Mouse (Mus musculus) spleen, embryonic (tissue): ENCODE data around the gene Tfdp1.

Experiments
- CTCF ChIA-PET: fragments of 350-600 bp; sonication (Branson Sonifier 250); formaldehyde crosslinking; loops from one replicate; lab custom pipeline; 2022; lab: Charles Lee

Tfdp1 gene

GRCm38 (mm10) chr8:13353155-13353833 is 14.7 kb downstream of the Tfdp1 start:
- CTCF ChIA-PET: no interaction called here

GRCm38 (mm10) chr8:13353883-13354282 is 15.3 kb downstream of the Tfdp1 start:
- CTCF ChIA-PET: no interaction called here

GRCm38 (mm10) chr8:13356221-13356620 is 17.7 kb downstream of the Tfdp1 start:
- CTCF ChIA-PET: no interaction called here

GRCm38 (mm10) chr8:13356681-13357080 is 18.1 kb downstream of the Tfdp1 start:
- CTCF ChIA-PET: no interaction called here

GRCm38 (mm10) chr8:13360213-13360612 is 21.7 kb downstream of the Tfdp1 start:
- CTCF ChIA-PET: no interaction called here

- CTCF ChIA-PET: no interaction called here
These were observed 23.3 kb downstream of the Tfdp1 start for GRCm38 (mm10) chr8:13361865-13362264.

GRCm38 (mm10) chr8:13373151-13373662 is 34.7 kb downstream of the Tfdp1 start:
- CTCF ChIA-PET: no interaction called here

- CTCF ChIA-PET: no interaction called here
These were observed 43.1 kb downstream of the Tfdp1 start for GRCm38 (mm10) chr8:13381630-13382029.

- CTCF ChIA-PET: no interaction called here
These were observed 44.0 kb downstream of the Tfdp1 start for GRCm38 (mm10) chr8:13382536-13382935.

- CTCF ChIA-PET: no interaction called here
These were observed 44.4 kb downstream of the Tfdp1 start for GRCm38 (mm10) chr8:13382999-13383398.

- CTCF ChIA-PET: no interaction called here
These were observed 47.8 kb downstream of the Tfdp1 start for GRCm38 (mm10) chr8:13386366-13386765.

GRCm38 (mm10) chr8:13387728-13388127 is 49.2 kb downstream of the Tfdp1 start:
- CTCF ChIA-PET: no interaction called here

- CTCF ChIA-PET: no interaction called here
These were observed 50.2 kb downstream of the Tfdp1 start for GRCm38 (mm10) chr8:13388744-13389143.

- CTCF ChIA-PET: no interaction called here
These were observed 55.3 kb downstream of the Tfdp1 start for GRCm38 (mm10) chr8:13393869-13394268.

GRCm38 (mm10) chr8:13396725-13397124 is 58.2 kb downstream of the Tfdp1 start, which contains the start of gene Atp4b:
Gene Atp4b (minus strand): TSS chr8:13396825.
- CTCF ChIA-PET: interaction anchor here (0.6 kb wide), 1 partner anchor 335 kb away, joined by 7 read pairs; no protein-coding TSS in a partner anchor

GRCm38 (mm10) chr8:13403517-13403916 is 65.0 kb downstream of the Tfdp1 start:
- CTCF ChIA-PET: no interaction called here

- CTCF ChIA-PET: no interaction called here
These were observed 66.1 kb downstream of the Tfdp1 start, which contains the start of gene Grk1 for GRCm38 (mm10) chr8:13404666-13405131. Gene Grk1 (plus strand): TSS chr8:13405081.

GRCm38 (mm10) chr8:13406011-13406410 is 67.5 kb downstream of the Tfdp1 start:
- CTCF ChIA-PET: interaction anchor here (0.7 kb wide), 1 partner anchor 15 kb away, joined by 3 read pairs; no protein-coding TSS in a partner anchor

- CTCF ChIA-PET: interaction anchor here (1.0 kb wide), 1 partner anchor 123 kb away, joined by 4 read pairs; no protein-coding TSS in a partner anchor
These were observed 73.0 kb downstream of the Tfdp1 start for GRCm38 (mm10) chr8:13411597-13411996.

GRCm38 (mm10) chr8:13412891-13413558 is 74.5 kb downstream of the Tfdp1 start:
- CTCF ChIA-PET: interaction anchor here (0.7 kb wide), 1 partner anchor 27 kb away, joined by 3 read pairs; no protein-coding TSS in a partner anchor

GRCm38 (mm10) chr8:13413823-13414390 is 75.4 kb downstream of the Tfdp1 start:
- CTCF ChIA-PET: interaction anchor here (0.7 kb wide), 2 partner anchors 26 to 620 kb away, joined by 3 to 6 read pairs; no protein-coding TSS in a partner anchor

GRCm38 (mm10) chr8:13415879-13416278 is 77.3 kb downstream of the Tfdp1 start:
- CTCF ChIA-PET: no interaction called here
